Comparison of ENCODE assay signal across 8 mouse cellular contexts in genomic region chr19:40832361-40832760, GRCm38 (mm10). TPM values are rescaled to one million over a fixed set of nuclear protein-coding genes. Genes with fewer than 3 reads are reported as not detected.
DNase-seq lines count a peak whose midpoint lies in the region; ATAC-seq and TF ChIP-seq lines count a peak whose summit lies in the region.

No protein-coding gene starts in this region.

- ATAC-seq in heart, embryonic 13.5 days (ENCODE audit: extremely low read depth, insufficient number of reproducible peaks, low FRiP score, low TSS enrichment) = no peak
- no peak for ATAC-seq in intestine, embryonic 14.5 days (replicated peaks; ENCODE audit: low FRiP score, low TSS enrichment, low read depth)
- ATAC-seq in midbrain, embryonic 12.5 days (ENCODE audit: low FRiP score, low read depth) = no peak

- H3K9me3 ChIP-seq in heart, embryonic 13.5 days = no peaks in the 10 kb centered on the region
- no peaks in the 10 kb centered on the region for H3K9me3 ChIP-seq in intestine, embryonic 14.5 days (ENCODE audit: control insufficient read depth, low read length)
- no peaks in the 10 kb centered on the region for H3K9me3 ChIP-seq in midbrain, embryonic 12.5 days

- peak overlapping the region; percentile 89 for H3K4me2 ChIP-seq in heart, embryonic 13.5 days
- peak overlapping the region; percentile 73 for H3K4me2 ChIP-seq in intestine, embryonic 14.5 days (ENCODE audit: low read length)
- H3K4me2 ChIP-seq in midbrain, embryonic 12.5 days (replicated peaks) = peak overlapping the region; percentile 90

- TF ChIP-seq CTCF in bone marrow macrophage, adult 2 months (IDR thresholded peaks at IDR 0.05; ENCODE audit: low read depth, low read length) = no peak

- H3K4me1 ChIP-seq in heart, embryonic 13.5 days = peaks cover 20% of the 10 kb centered on the region
- H3K4me1 ChIP-seq in bone marrow macrophage, adult 2 months (ENCODE audit: control insufficient read depth, insufficient read depth, low read length) = peaks cover 4% of the 10 kb centered on the region; the same call in 1 of the 2 replicates
- peaks cover 18% of the 10 kb centered on the region for H3K4me1 ChIP-seq in intestine, embryonic 14.5 days (replicated peaks; ENCODE audit: control insufficient read depth, insufficient read depth, low read length)
- H3K4me1 ChIP-seq in midbrain, embryonic 12.5 days = peaks cover 45% of the 10 kb centered on the region

- intact Hi-C loops in left cerebral cortex, postnatal 10 days (cut with DNase I) = loop anchor here (5.0 kb wide), 2 partner anchors 185 to 225 kb away; no protein-coding TSS in a partner anchor

- TF ChIP-seq POLR2A in bone marrow macrophage, adult 2 months (IDR thresholded peaks at IDR 0.05; ENCODE audit: borderline replicate concordance, low read depth, low read length) = no peak

- peak overlapping the region; percentile 88 for H3K4me3 ChIP-seq in heart, embryonic 13.5 days
- H3K4me3 ChIP-seq in bone marrow macrophage, adult 2 months (ENCODE audit: insufficient read depth, low read length) = peak overlapping the region; percentile 77
- peak overlapping the region; percentile 90 for H3K4me3 ChIP-seq in intestine, embryonic 14.5 days (ENCODE audit: low read depth, low read length)
- H3K4me3 ChIP-seq in midbrain, embryonic 12.5 days = peak overlapping the region; percentile 93

- 30% methylated on average over 5 of the region's 5 CpGs for WGBS in heart, embryonic 13.5 days
- WGBS in intestine, embryonic 14.5 days = 26% methylated on average over 5 of the region's 5 CpGs
- WGBS in midbrain, embryonic 12.5 days = 39% methylated on average over 5 of the region's 5 CpGs

- peaks cover 14% of the 10 kb centered on the region for H3K27me3 ChIP-seq in heart, embryonic 13.5 days (replicated peaks)
- no peaks in the 10 kb centered on the region for H3K27me3 ChIP-seq in intestine, embryonic 14.5 days (replicated peaks; ENCODE audit: control insufficient read depth, insufficient read depth, low read length)
- 0 out of 2 replicates have a peak, but pooled peaks cover 5% of the 10 kb centered on the region for H3K27me3 ChIP-seq in midbrain, embryonic 12.5 days

- peaks cover 9% of the 10 kb centered on the region for H3K36me3 ChIP-seq in heart, embryonic 13.5 days
- H3K36me3 ChIP-seq in intestine, embryonic 14.5 days (ENCODE audit: control insufficient read depth, insufficient read depth, low read length) = peaks cover 13% of the 10 kb centered on the region
- H3K36me3 ChIP-seq in midbrain, embryonic 12.5 days = peaks cover 10% of the 10 kb centered on the region

- H3K9ac ChIP-seq in heart, embryonic 13.5 days = peak overlapping the region; percentile 95
- peak overlapping the region; percentile 99 for H3K9ac ChIP-seq in intestine, embryonic 14.5 days (ENCODE audit: low read length)
- peak overlapping the region; percentile 98 for H3K9ac ChIP-seq in midbrain, embryonic 12.5 days (replicated peaks)

- peak overlapping the region; percentile 87; the same call in 1 of the 2 replicates for H3K27ac ChIP-seq in heart, embryonic 13.5 days (replicated peaks)
- peak overlapping the region; percentile 28; the same call in 1 of the 2 replicates for H3K27ac ChIP-seq in bone marrow macrophage, adult 2 months (ENCODE audit: insufficient read depth, low read depth, low read length)
- no peak overlapping the region for H3K27ac ChIP-seq in intestine, embryonic 14.5 days (ENCODE audit: low read depth)
- H3K27ac ChIP-seq in midbrain, embryonic 12.5 days (replicated peaks) = no peak overlapping the region

- no peak for DNase-seq in heart, adult 8-10 months (ENCODE audit: low spot score)
- DNase-seq in intestine, embryonic 14.5 days (ENCODE audit: low spot score) = no peak
- no peak for DNase-seq in adrenal gland, postnatal 4 days (ENCODE audit: low spot score in 2 of 2)
- DNase-seq in left cerebral cortex, postnatal 10 days (ENCODE audit: extremely low spot score in 1 of 2, low spot score in 2 of 2) = no peak
- no peak for DNase-seq in retina, embryonic 14.5 days (ENCODE audit: low spot score)

RNA-seq across cellular contexts. Expression of gene Ccnj, which starts 1.3 kb away (rescaled TPM):
- 7.9 and 10.0 TPM in 2 replicates for polyA plus RNA-seq in heart, embryonic 13.5 days (2015; fragmentation: Nextera tagmentation; extraction: Ambion mirVana)
- total RNA-seq in heart, adult 8-10 months (2022) = 1 to 10 TPM; 3.9 to 4.6 (median 4.0) TPM
- 3.6 and 3.8 TPM in 2 replicates for polyA plus RNA-seq in bone marrow macrophage, adult 2 months (2012; ENCODE audit: insufficient read depth, insufficient read length, missing spikeins)
- polyA plus RNA-seq in intestine, embryonic 14.5 days (2014; fragmentation: Nextera tagmentation; extraction: Ambion mirVana) = 10.3 and 11.4 TPM in 2 replicates
- 36.6 and 39.5 TPM in 2 replicates for polyA plus RNA-seq in midbrain, embryonic 12.5 days (2016; fragmentation: Nextera tagmentation; extraction: Ambion mirVana)
- total RNA-seq in adrenal gland, postnatal 4 days (2021) = 10 to 100 TPM; 10.7 to 12.3 TPM
- total RNA-seq in left cerebral cortex, postnatal 10 days (2021) = 1 to 10 TPM; 7.4 to 8.6 TPM

Comparison
In these comparisons a context has a peak if more than half of its experiments do, and no peak if none do; other contexts are left out.
1. H3K27ac ChIP-seq: peak in heart, embryonic 13.5 days (single experiment) and bone marrow macrophage, adult 2 months (single experiment); none in intestine, embryonic 14.5 days (single experiment) and midbrain, embryonic 12.5 days (single experiment).
2. Peak in every context shown above with its lines, with median percentiles within 50 percentile points of each other: H3K4me2 ChIP-seq, H3K4me3 ChIP-seq and H3K9ac ChIP-seq.